Mouse (Mus musculus) testis, adult 2 months (tissue): Measurements from ENCODE around the gene Stard13.

Experiments used
- CTCF ChIP-seq: fragments of 200-500 bp; IDR thresholded peaks from 2 replicates; pipeline ENCODE4 v1.5.1; 2012; ENCODE audit warnings: low read depth, mild to moderate bottlenecking, inconsistent platforms, low read length, moderate library complexity; ENCODE audit not compliant: control insufficient read depth, insufficient read depth, insufficient replicate concordance
- POLR2A ChIP-seq: fragments of 200-500 bp; IDR thresholded peaks from 2 replicates; pipeline ENCODE4 v1.6.1; 2012; ENCODE audit warnings: low read depth, mild to moderate bottlenecking, inconsistent platforms, low read length, moderate library complexity; ENCODE audit not compliant: control insufficient read depth

DNA sequence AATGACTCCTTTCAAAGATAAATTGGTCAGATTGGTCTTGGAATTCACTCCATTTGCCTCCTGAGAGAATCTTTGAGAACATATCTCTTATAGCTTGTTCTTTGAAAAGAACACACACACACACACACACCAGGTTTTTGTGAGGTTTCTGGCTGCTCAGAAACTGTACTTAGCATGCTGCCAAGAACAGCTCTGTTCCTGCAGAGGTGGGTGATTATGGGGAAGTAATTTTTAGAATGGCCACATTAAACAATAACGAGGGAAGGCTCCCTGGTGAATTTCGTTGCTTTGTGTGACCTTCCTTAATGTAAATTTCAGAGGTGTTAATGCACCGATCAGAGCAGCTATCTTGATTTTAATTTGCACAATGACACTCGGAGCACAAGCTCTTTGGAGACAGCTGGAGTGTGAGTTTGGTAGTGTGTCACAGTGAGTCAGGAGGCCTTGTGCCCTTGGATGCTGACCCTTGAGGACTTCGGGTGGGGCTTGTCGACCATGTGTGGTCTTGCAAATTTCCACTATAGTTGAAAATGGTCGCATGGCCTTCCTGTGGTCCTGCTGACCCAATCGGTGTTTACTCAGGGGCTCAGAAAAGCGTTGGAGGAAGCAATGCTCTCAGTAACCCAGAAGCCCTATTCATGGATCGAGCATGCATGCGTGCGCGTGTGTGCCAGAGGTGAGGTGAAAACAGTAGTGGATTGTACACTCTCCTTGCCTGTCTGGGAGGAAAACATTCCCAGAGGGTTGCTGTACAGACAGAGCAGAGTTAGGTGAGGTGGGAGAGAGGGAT, 213.4 kb downstream of the Stard13 start:
- TF ChIP-seq CTCF (no peak), POLR2A (no peak)
